In genomic region chr7:62428337-62428736, GRCm38 (mm10) we compare ENCODE assay signal across 8 mouse cellular contexts. TPM values are rescaled to one million over a fixed set of nuclear protein-coding genes. Genes with fewer than 3 reads are reported as not detected.
DNase-seq lines count a peak whose midpoint lies in the region; ATAC-seq lines count a peak whose summit lies in the region.
"Had no signal": no experiment of that assay in that cellular context is flagged by ENCODE, and none has a peak within 500 bp of the region (broad histone marks: within the 10 kb centered on the region; RNA-seq: fewer than 3 reads in every experiment).

No protein-coding gene starts in this region.

- DNase-seq in hindbrain, embryonic 10.5 days (ENCODE audit: low spot score), result no peak
- DNase-seq in thymus, postnatal 0 days (ENCODE audit: low spot score), result peak; percentile 15
- no peak for DNase-seq in thymus, postnatal 25 days
- peak; percentile 6 for DNase-seq in c-Kit-positive CD71-positive TER-119-positive erythroid progenitor cells, embryonic 14.5 days (ENCODE audit: low spot score)
- DNase-seq in layer of hippocampus, adult 11-12 months (ENCODE audit: low spot score), result no peak

- H3K4me1 ChIP-seq in hindbrain, embryonic 12.5 days, result no peaks in the 10 kb centered on the region; the same call in 1 of the 2 replicates
- 0 out of 2 replicates have a peak, but pooled peaks cover 2% of the 10 kb centered on the region for H3K4me1 ChIP-seq in hindbrain, embryonic 10.5 days (replicated peaks)
- H3K4me1 ChIP-seq: limb, embryonic 13.5 days had no signal

- H3K27me3 ChIP-seq in hindbrain, embryonic 12.5 days, result no peaks in the 10 kb centered on the region
- H3K27me3 ChIP-seq in hindbrain, embryonic 10.5 days (ENCODE audit: insufficient read depth, poor library complexity, severe bottlenecking), result no peaks in the 10 kb centered on the region

- WGBS in hindbrain, embryonic 12.5 days, result 22% methylated on average over 8 of the region's 8 CpGs
- WGBS in hindbrain, embryonic 10.5 days, result 24% methylated on average over 8 of the region's 8 CpGs

- no peak overlapping the region for H3K9ac ChIP-seq in hindbrain, embryonic 12.5 days
- H3K9ac ChIP-seq: limb, embryonic 13.5 days had no signal

- H3K4me2 ChIP-seq in hindbrain, embryonic 12.5 days (replicated peaks), result 0 out of 2 replicates have a peak overlapping the region, but pooled peaks have one; percentile 12
- H3K4me2 ChIP-seq: limb, embryonic 13.5 days had no signal

- H3K36me3 ChIP-seq in hindbrain, embryonic 12.5 days, result no peaks in the 10 kb centered on the region
- H3K36me3 ChIP-seq in hindbrain, embryonic 10.5 days, result no peaks in the 10 kb centered on the region
- H3K36me3 ChIP-seq: limb, embryonic 13.5 days had no signal

- no peak overlapping the region for H3K27ac ChIP-seq in hindbrain, embryonic 12.5 days
- H3K27ac ChIP-seq in hindbrain, embryonic 10.5 days, result no peak overlapping the region
- H3K27ac ChIP-seq: limb, embryonic 13.5 days had no signal

- H3K9me3 ChIP-seq in hindbrain, embryonic 12.5 days (replicated peaks), result no peaks in the 10 kb centered on the region; the same call in 1 of the 2 replicates
- no peaks in the 10 kb centered on the region; the same call in 1 of the 2 replicates for H3K9me3 ChIP-seq in hindbrain, embryonic 10.5 days
- H3K9me3 ChIP-seq: limb, embryonic 13.5 days had no signal

- H3K4me3 ChIP-seq in hindbrain, embryonic 12.5 days, result no peak overlapping the region
- no peak overlapping the region for H3K4me3 ChIP-seq in hindbrain, embryonic 10.5 days
- H3K4me3 ChIP-seq: limb, embryonic 13.5 days had no signal

- no peak for ATAC-seq in hindbrain, embryonic 12.5 days (ENCODE audit: low FRiP score)
- ATAC-seq in megakaryocyte progenitor cell, adult 5-6 weeks (replicated peaks; ENCODE audit: poor library complexity), result peak; percentile 69

RNA-seq across cellular contexts. Expression of gene Mkrn3, which starts 8.4 kb away (rescaled TPM):
- 19.1 and 21.0 TPM in 2 replicates for polyA plus RNA-seq in hindbrain, embryonic 12.5 days (2016; fragmentation: Nextera tagmentation; extraction: Ambion mirVana)
- polyA plus RNA-seq in hindbrain, embryonic 10.5 days (2016; fragmentation: Nextera tagmentation; extraction: Ambion mirVana), result 15.4 and 15.5 TPM in 2 replicates
- polyA plus RNA-seq in thymus, postnatal 0 days (2015; fragmentation: Nextera tagmentation; extraction: Ambion mirVana), result 0.98 and 1.1 TPM in 2 replicates
- total RNA-seq in megakaryocyte progenitor cell, adult 5-6 weeks (2015), result 0.10 and 0.32 TPM in 2 replicates
- 0.14 TPM in 1 of 2 replicates, not detected in the other for total RNA-seq in megakaryocyte progenitor cell, adult 5-6 weeks (2017)

RNA-seq across cellular contexts. Expression of gene Peg12, which starts 36.0 kb away (rescaled TPM):
- 47.3 and 48.5 TPM in 2 replicates for polyA plus RNA-seq in hindbrain, embryonic 12.5 days (2016; fragmentation: Nextera tagmentation; extraction: Ambion mirVana)
- 81.5 and 99.4 TPM in 2 replicates for polyA plus RNA-seq in hindbrain, embryonic 10.5 days (2016; fragmentation: Nextera tagmentation; extraction: Ambion mirVana)
- polyA plus RNA-seq in thymus, postnatal 0 days (2015; fragmentation: Nextera tagmentation; extraction: Ambion mirVana), result 2.7 and 3.0 TPM in 2 replicates
- total RNA-seq in megakaryocyte progenitor cell, adult 5-6 weeks (2015), result 0.94 and 1.1 TPM in 2 replicates
- 2.2 and 2.5 TPM in 2 replicates for total RNA-seq in megakaryocyte progenitor cell, adult 5-6 weeks (2017)

RNA-seq across cellular contexts. Expression of gene Magel2, which starts 51.5 kb away (rescaled TPM):
- 17.5 and 18.0 TPM in 2 replicates for polyA plus RNA-seq in hindbrain, embryonic 12.5 days (2016; fragmentation: Nextera tagmentation; extraction: Ambion mirVana)
- 5.5 and 11.8 TPM in 2 replicates for polyA plus RNA-seq in hindbrain, embryonic 10.5 days (2016; fragmentation: Nextera tagmentation; extraction: Ambion mirVana)
- 0.09 and 0.23 TPM in 2 replicates for polyA plus RNA-seq in thymus, postnatal 0 days (2015; fragmentation: Nextera tagmentation; extraction: Ambion mirVana)
- not detected in 2 replicates for total RNA-seq in megakaryocyte progenitor cell, adult 5-6 weeks (2015)
- not detected in 2 replicates for total RNA-seq in megakaryocyte progenitor cell, adult 5-6 weeks (2017)

Comparison
In these comparisons a context has a peak if more than half of its experiments do, and no peak if none do; other contexts are left out.
1. DNase-seq: peak in thymus, postnatal 0 days (single experiment) and c-Kit-positive CD71-positive TER-119-positive erythroid progenitor cells, embryonic 14.5 days (single experiment); none in hindbrain, embryonic 10.5 days (single experiment), thymus, postnatal 25 days (single experiment) and layer of hippocampus, adult 11-12 months (single experiment).
2. RNA of gene Peg12, which starts 36.0 kb away (polyA plus RNA-seq): 81.5 to 99.4 TPM in hindbrain, embryonic 10.5 days and 47.3 to 48.5 TPM in hindbrain, embryonic 12.5 days; 2.7 to 3.0 TPM in thymus, postnatal 0 days; every median in the first group is over 10 times any median in the second.